Mouse (Mus musculus): ENCODE measurements around the gene BC035044. TPM values are rescaled to one million over a fixed set of nuclear protein-coding genes. Genes with fewer than 3 reads are reported as not detected.
A peak's percentile ranks its signal among the peaks of the same experiment; 100 is the strongest.

BC035044 gene
- polyA plus RNA-seq, 1 experiment = not detected

GRCm38 (mm10) chr6:128857976-128858375 lies 33.0 kb downstream of the BC035044 start:
- Histone ChIP-seq H3K9ac (ENCODE audit: low read depth, poor library complexity, severe bottlenecking) (no peak overlapping the region), H3K4me3 (ENCODE audit: low read depth, low read length) (no peak overlapping the region), H3K9me3 (replicated peaks; ENCODE audit: control insufficient read depth, insufficient read depth, low read length, poor library complexity, severe bottlenecking) (no peaks in the 10 kb centered on the region), H3K4me1 (ENCODE audit: control insufficient read depth, insufficient read depth, low read length) (no peaks in the 10 kb centered on the region), H3K27me3 (ENCODE audit: control insufficient read depth, insufficient read depth, low read length, poor library complexity, severe bottlenecking) (no peaks in the 10 kb centered on the region), H3K36me3 (ENCODE audit: control insufficient read depth, insufficient read depth, low read length, poor library complexity, severe bottlenecking) (no peaks in the 10 kb centered on the region), H3K27ac (ENCODE audit: insufficient read depth, low read length) (no peak overlapping the region)
- TF ChIP-seq EP300 (IDR thresholded peaks at IDR 0.05; ENCODE audit: insufficient read depth, low read depth, low read length) = no peak
- no peak for TF ChIP-seq POLR2A (IDR thresholded peaks at IDR 0.05; ENCODE audit: insufficient read depth, low read length)
- no peak for TF ChIP-seq CTCF (IDR thresholded peaks at IDR 0.05; ENCODE audit: low read depth, low read length)

GRCm38 (mm10) chr6:128856250-128856649 lies 34.7 kb downstream of the BC035044 start:
- Histone ChIP-seq H3K27ac (ENCODE audit: insufficient read depth, low read length) (no peak overlapping the region), H3K4me3 (ENCODE audit: low read depth, low read length) (no peak overlapping the region), H3K9ac (ENCODE audit: low read depth, poor library complexity, severe bottlenecking) (no peak overlapping the region), H3K36me3 (ENCODE audit: control insufficient read depth, insufficient read depth, low read length, poor library complexity, severe bottlenecking) (no peaks in the 10 kb centered on the region), H3K27me3 (ENCODE audit: control insufficient read depth, insufficient read depth, low read length, poor library complexity, severe bottlenecking) (no peaks in the 10 kb centered on the region), H3K4me1 (ENCODE audit: control insufficient read depth, insufficient read depth, low read length) (no peaks in the 10 kb centered on the region), H3K9me3 (replicated peaks; ENCODE audit: control insufficient read depth, insufficient read depth, low read length, poor library complexity, severe bottlenecking) (no peaks in the 10 kb centered on the region)
- TF ChIP-seq EP300 (IDR thresholded peaks at IDR 0.05; ENCODE audit: insufficient read depth, low read depth, low read length) (no peak), POLR2A (IDR thresholded peaks at IDR 0.05; ENCODE audit: insufficient read depth, low read length) (no peak)

- TF ChIP-seq EP300 (IDR thresholded peaks at IDR 0.05; ENCODE audit: insufficient read depth, low read depth, low read length) = no peak
- no peak for TF ChIP-seq CTCF (IDR thresholded peaks at IDR 0.05; ENCODE audit: low read depth, low read length)
- TF ChIP-seq POLR2A (IDR thresholded peaks at IDR 0.05; ENCODE audit: insufficient read depth, low read length) = no peak
- H3K36me3 ChIP-seq (ENCODE audit: control insufficient read depth, insufficient read depth, low read length, poor library complexity, severe bottlenecking) = no peaks in the 10 kb centered on the region
- 0 out of 2 replicates have a peak, but pooled peaks cover 2% of the 10 kb centered on the region for H3K9me3 ChIP-seq (replicated peaks; ENCODE audit: control insufficient read depth, insufficient read depth, low read length, poor library complexity, severe bottlenecking)
- H3K27ac ChIP-seq (ENCODE audit: insufficient read depth, low read length) = no peak overlapping the region
- H3K4me1 ChIP-seq (ENCODE audit: control insufficient read depth, insufficient read depth, low read length) = no peaks in the 10 kb centered on the region
- H3K9ac ChIP-seq (ENCODE audit: low read depth, poor library complexity, severe bottlenecking) = no peak overlapping the region
- H3K27me3 ChIP-seq (ENCODE audit: control insufficient read depth, insufficient read depth, low read length, poor library complexity, severe bottlenecking) = no peaks in the 10 kb centered on the region
- H3K4me3 ChIP-seq (ENCODE audit: low read depth, low read length) = no peak overlapping the region
These were observed 35.4 kb downstream of the BC035044 start for GRCm38 (mm10) chr6:128855477-128855876.

- no peak overlapping the region for H3K27ac ChIP-seq (ENCODE audit: insufficient read depth, low read length)
- H3K9ac ChIP-seq (ENCODE audit: low read depth, poor library complexity, severe bottlenecking) = no peak overlapping the region
- 0 out of 2 replicates have a peak, but pooled peaks cover 4% of the 10 kb centered on the region for H3K9me3 ChIP-seq (replicated peaks; ENCODE audit: control insufficient read depth, insufficient read depth, low read length, poor library complexity, severe bottlenecking)
- no peaks in the 10 kb centered on the region for H3K27me3 ChIP-seq (ENCODE audit: control insufficient read depth, insufficient read depth, low read length, poor library complexity, severe bottlenecking)
- no peaks in the 10 kb centered on the region for H3K36me3 ChIP-seq (ENCODE audit: control insufficient read depth, insufficient read depth, low read length, poor library complexity, severe bottlenecking)
- H3K4me1 ChIP-seq (ENCODE audit: control insufficient read depth, insufficient read depth, low read length) = no peaks in the 10 kb centered on the region
- H3K4me3 ChIP-seq (ENCODE audit: low read depth, low read length) = no peak overlapping the region
- TF ChIP-seq CTCF (IDR thresholded peaks at IDR 0.05; ENCODE audit: low read depth, low read length) (no peak), EP300 (IDR thresholded peaks at IDR 0.05; ENCODE audit: insufficient read depth, low read depth, low read length) (no peak), POLR2A (IDR thresholded peaks at IDR 0.05; ENCODE audit: insufficient read depth, low read length) (no peak)
These were observed 36.0 kb downstream of the BC035044 start for GRCm38 (mm10) chr6:128854895-128855294.

- Histone ChIP-seq H3K9me3 (replicated peaks; ENCODE audit: control insufficient read depth, insufficient read depth, low read length, poor library complexity, severe bottlenecking) (0 out of 2 replicates have a peak, but pooled peaks cover 4% of the 10 kb centered on the region), H3K9ac (ENCODE audit: low read depth, poor library complexity, severe bottlenecking) (no peak overlapping the region), H3K4me3 (ENCODE audit: low read depth, low read length) (peak overlapping the region; percentile 20), H3K27me3 (ENCODE audit: control insufficient read depth, insufficient read depth, low read length, poor library complexity, severe bottlenecking) (no peaks in the 10 kb centered on the region), H3K4me1 (ENCODE audit: control insufficient read depth, insufficient read depth, low read length) (no peaks in the 10 kb centered on the region), H3K36me3 (ENCODE audit: control insufficient read depth, insufficient read depth, low read length, poor library complexity, severe bottlenecking) (no peaks in the 10 kb centered on the region), H3K27ac (ENCODE audit: insufficient read depth, low read length) (no peak overlapping the region)
- TF ChIP-seq POLR2A (IDR thresholded peaks at IDR 0.05; ENCODE audit: insufficient read depth, low read length) = no peak
- TF ChIP-seq EP300 (IDR thresholded peaks at IDR 0.05; ENCODE audit: insufficient read depth, low read depth, low read length) = no peak
- TF ChIP-seq CTCF (IDR thresholded peaks at IDR 0.05; ENCODE audit: low read depth, low read length) = no peak
These were observed 36.7 kb downstream of the BC035044 start for GRCm38 (mm10) chr6:128854024-128854820.

GRCm38 (mm10) chr6:128852766-128853165 lies 38.2 kb downstream of the BC035044 start:
- Histone ChIP-seq H3K27me3 (ENCODE audit: control insufficient read depth, insufficient read depth, low read length, poor library complexity, severe bottlenecking) (no peaks in the 10 kb centered on the region), H3K4me1 (ENCODE audit: control insufficient read depth, insufficient read depth, low read length) (no peaks in the 10 kb centered on the region), H3K9me3 (replicated peaks; ENCODE audit: control insufficient read depth, insufficient read depth, low read length, poor library complexity, severe bottlenecking) (0 out of 2 replicates have a peak, but pooled peaks cover 4% of the 10 kb centered on the region), H3K9ac (ENCODE audit: low read depth, poor library complexity, severe bottlenecking) (no peak overlapping the region), H3K4me3 (ENCODE audit: low read depth, low read length) (no peak overlapping the region), H3K27ac (ENCODE audit: insufficient read depth, low read length) (no peak overlapping the region), H3K36me3 (ENCODE audit: control insufficient read depth, insufficient read depth, low read length, poor library complexity, severe bottlenecking) (no peaks in the 10 kb centered on the region)
- no peak for TF ChIP-seq EP300 (IDR thresholded peaks at IDR 0.05; ENCODE audit: insufficient read depth, low read depth, low read length)

All from ES-Bruce4 (cell line).